Mouse (Mus musculus): ENCODE data around the gene Mob1b. TPM values are rescaled to one million over a fixed set of nuclear protein-coding genes. Genes with fewer than 3 reads are reported as not detected.

Mob1b gene
- 10 to 100 TPM; 31.6 to 32.9 TPM for total RNA-seq (2021)

- DNase-seq: peak; percentile 93 to 95
These were observed at the start of gene Mob1b for GRCm38 (mm10) chr5:88720116-88721002. Gene Mob1b (plus strand): TSS chr5:88720855.

- DNase-seq: no peak
These were observed 45.8 kb upstream of the Mob1b start for GRCm38 (mm10) chr5:88674703-88675442.

DNA sequence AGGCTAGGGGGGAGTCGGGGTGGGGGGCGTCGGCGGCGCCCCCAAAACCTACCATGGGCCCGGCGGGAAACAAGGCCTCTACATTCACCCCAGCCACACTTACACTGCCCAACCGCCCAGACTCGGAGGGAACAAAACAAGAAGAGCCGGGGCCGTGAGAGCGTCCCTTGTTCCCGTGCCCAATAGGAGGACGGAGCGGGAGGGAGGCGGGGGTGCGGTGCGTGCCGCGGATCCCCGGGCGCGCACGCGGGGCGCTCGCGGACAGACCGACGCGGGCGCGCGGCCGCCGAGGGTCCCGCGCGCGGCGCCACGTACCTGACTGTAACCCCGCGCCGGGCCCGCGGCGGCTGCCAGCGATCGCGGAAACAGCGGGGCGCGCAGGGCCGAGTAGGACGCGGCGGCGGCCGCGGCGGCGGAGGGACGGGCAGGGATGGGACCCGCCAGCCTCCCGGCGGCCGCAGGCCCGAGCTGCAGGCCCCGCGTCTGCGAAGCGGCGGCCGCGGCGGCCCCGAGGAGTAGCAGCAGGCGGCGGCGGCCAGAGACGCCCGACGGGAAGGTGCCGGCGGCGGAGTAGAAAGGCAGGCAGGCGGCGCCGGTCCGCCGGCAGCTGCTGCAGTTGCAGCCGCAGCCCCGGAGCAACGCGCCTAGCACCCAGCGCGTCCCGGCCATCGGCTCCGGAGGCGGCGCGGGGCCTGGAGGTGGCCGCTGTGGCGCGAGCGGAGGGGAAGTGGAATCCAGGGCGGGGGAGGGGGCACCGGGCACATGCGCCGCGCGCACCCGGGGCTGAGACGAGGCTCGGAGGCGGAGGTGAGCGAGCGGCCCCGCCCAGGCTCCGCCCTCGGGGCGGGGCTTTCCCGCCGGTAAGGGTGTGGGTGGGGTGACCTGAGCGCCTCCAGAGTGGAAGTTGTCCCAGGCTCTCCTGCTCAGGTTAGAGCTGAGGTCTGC, 44.9 kb upstream of the Mob1b start, which contains the start of gene Grsf1:
Gene Grsf1 (minus strand): TSS at position 729 of the 945 bp plus-strand sequence.
- DNase-seq: peak; percentile 87 to 88

- no peak for DNase-seq
These were observed 41.7 kb upstream of the Mob1b start for GRCm38 (mm10) chr5:88678929-88679328.

DNA sequence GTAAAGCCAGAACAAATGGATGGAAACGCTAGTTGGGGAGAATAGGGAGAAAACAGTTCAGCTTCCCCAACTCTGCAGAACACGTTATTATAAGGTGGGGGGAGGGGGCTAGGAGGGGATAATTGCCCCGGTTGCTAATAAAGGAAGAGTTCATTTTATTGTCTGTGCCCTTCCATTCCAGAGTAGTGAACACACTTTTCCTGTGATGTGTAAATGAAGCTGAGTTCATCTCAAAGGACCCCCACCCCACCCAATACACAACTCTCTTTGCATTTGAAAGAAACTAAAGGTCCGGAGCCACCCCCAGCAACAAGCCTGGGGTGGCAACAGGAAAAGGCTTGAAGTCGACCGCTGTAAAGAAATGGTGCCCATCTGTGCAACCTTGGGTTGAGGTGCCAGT, 41.3 kb upstream of the Mob1b start:
- DNase-seq: no peak

DNA sequence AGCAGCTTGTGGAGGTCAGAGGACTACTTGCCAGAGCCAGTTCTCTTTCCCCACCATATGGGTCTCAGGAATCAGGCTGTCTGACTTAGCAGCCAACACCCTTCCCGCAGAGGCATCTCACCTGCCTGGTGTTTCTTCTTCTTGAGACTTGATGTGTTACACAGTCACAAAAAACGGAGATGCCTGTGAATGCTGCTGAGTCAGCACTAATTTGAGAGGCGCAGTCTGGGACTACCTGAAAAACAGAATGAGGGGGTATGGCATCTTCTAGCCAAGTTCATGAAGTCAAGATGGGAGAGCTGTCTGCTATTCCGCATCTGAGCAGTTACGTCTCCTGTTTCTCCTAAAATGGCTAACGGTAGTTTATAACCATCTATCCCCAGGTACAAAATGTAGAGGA, 40.1 kb upstream of the Mob1b start:
- no peak for DNase-seq

- no peak for DNase-seq
These were observed 36.9 kb upstream of the Mob1b start for GRCm38 (mm10) chr5:88683706-88684105.

DNA sequence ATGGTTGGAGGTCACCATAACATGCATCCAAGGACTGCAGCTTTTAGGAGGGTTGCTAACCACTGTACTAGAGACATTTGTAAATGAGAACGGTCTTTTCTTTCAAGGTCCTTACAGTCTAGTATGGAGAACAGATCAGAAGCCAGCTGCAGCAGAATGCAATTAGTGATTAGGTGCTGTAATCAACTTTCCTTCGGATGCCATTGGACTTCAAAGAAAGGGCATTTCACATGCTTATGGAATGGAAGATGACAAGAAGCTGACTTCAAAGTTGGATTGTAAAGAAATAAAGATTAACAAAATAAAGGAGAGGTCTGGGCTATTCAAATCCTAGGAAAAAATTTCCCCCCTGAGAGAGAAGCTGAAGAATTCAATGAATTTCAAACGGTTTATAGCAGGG, 36.4 kb upstream of the Mob1b start:
- no peak for DNase-seq

- no peak for DNase-seq
These were observed 35.3 kb upstream of the Mob1b start for GRCm38 (mm10) chr5:88685306-88685705.

- DNase-seq: no peak
These were observed 34.8 kb upstream of the Mob1b start for GRCm38 (mm10) chr5:88685745-88686299.

GRCm38 (mm10) chr5:88687996-88688406, 32.7 kb upstream of the Mob1b start:
- no peak for DNase-seq

DNA sequence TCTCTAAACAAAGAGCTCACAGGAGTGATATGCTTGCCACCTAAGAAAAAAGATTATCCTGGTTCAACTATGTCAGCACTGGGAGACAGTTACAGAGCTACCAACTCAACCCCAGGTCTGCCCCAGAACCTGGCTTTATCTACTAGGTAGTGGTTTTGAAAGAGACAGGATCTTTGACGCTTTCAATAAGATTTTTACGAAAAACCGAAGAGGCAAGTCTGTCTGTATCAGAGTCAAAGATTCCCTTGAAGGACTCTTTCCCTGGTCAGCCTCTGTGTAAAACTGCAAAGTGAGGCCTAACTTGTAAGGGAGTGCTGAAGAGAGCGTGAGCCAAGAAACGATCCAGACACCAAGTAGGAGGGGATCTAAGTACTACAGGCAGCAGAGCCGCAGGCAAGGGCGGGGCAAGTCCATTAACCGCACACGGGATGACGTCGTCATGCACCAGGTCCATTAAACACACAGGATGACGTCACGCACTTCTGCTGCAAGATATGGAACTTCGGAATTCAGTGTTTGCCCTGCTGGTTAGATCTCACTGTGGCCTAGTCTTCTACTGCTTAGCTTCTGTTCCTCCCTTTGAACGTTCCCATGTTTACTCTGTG, 32.0 kb upstream of the Mob1b start:
- DNase-seq: no peak

GRCm38 (mm10) chr5:88689279-88689938, 31.2 kb upstream of the Mob1b start:
- no peak for DNase-seq

DNA sequence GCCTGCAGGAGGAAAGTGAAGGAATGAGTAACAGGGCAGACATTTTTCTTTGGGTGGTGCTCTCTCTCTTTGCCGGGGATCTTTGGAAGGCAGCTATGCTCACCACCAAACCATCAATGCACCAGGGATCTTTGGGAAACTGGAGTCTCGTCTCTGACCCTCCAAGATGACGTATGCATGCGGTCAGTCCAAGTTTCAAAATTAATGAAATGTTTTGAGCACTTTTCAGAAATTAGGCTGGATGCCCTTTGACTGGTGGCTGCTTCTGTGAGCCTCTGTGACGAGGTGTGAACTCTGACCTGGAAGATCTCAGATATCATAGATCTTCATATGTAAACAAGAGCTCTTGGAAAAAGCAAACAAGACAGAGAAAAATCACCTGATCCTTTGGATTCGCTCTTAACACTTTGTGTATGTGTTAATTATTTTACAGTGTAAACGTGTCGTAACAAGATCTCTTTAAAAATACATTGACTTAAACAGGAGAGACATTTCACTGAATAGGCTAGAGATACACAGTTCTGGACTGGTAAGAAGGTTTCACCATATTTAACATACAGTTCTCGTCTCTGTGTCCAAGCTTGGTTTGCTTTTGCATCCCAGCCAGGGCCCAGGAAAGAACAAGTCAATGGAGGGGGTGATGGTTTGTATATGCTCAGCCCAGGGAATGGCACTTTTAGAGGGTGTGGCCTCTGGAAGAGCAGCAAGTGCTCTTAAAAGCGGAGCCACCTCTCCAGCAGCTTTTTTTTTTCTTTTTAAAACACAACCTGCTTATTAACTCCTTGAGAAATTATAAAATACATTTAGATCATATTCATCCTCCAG, 29.8 kb upstream of the Mob1b start:
- no peak for DNase-seq

- DNase-seq: no peak
These were observed 29.1 kb upstream of the Mob1b start for GRCm38 (mm10) chr5:88691506-88692095.

GRCm38 (mm10) chr5:88692586-88692985, 28.1 kb upstream of the Mob1b start:
- no peak for DNase-seq

GRCm38 (mm10) chr5:88693057-88693456, 27.6 kb upstream of the Mob1b start:
- DNase-seq: no peak

DNA sequence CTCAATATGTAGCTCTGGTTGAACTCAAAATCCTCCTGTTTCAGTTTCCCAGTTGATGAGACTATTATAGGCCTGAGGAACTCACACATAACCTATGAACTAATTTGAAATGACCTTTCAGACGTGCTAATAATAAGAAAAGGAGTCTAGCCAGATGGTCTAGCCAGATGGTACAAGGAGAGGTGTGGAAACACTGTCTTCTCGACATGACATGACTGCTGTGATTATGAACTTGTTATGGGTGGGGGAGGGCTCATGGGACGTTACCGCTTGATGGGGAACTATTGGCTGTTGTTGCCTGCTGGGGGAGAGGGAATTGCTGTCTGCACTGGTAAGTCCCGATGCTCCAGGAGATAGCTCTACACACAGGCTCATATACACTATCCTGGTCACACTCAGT, 23.4 kb upstream of the Mob1b start:
- no peak for DNase-seq

GRCm38 (mm10) chr5:88699251-88699913, 21.3 kb upstream of the Mob1b start:
- no peak for DNase-seq

Data from layer of hippocampus, postnatal 36 days (tissue).